Mouse (Mus musculus): ENCODE measurements around the gene Gpr83. TPM values are rescaled to one million over a fixed set of nuclear protein-coding genes. Genes with fewer than 3 reads are reported as not detected.

Gpr83 gene
- polyA plus RNA-seq, 1 experiment from 2014 or later, result 0.65 TPM

- H3K4me1 ChIP-seq (replicated peaks), result peaks cover 15% of the 10 kb centered on the region; the same call in 1 of the 2 replicates
- 84% methylated on average over 7 of the region's 7 CpGs for WGBS
- no peak overlapping the region for H3K27ac ChIP-seq
- H3K36me3 ChIP-seq, result no peaks in the 10 kb centered on the region
- no peaks in the 10 kb centered on the region for H3K27me3 ChIP-seq (ENCODE audit: insufficient read depth, poor library complexity, severe bottlenecking)
- DNase-seq (ENCODE audit: low spot score), result no peak
- no peak overlapping the region for H3K4me3 ChIP-seq
- H3K9me3 ChIP-seq, result no peaks in the 10 kb centered on the region
Measured at GRCm38 (mm10) chr9:14895237-14895835, 35.3 kb downstream of the Gpr83 start.

- no peak overlapping the region for H3K4me3 ChIP-seq
- no peak for DNase-seq (ENCODE audit: low spot score)
- H3K27me3 ChIP-seq (ENCODE audit: insufficient read depth, poor library complexity, severe bottlenecking), result no peaks in the 10 kb centered on the region
- 0 out of 2 replicates have a peak, but pooled peaks cover 4% of the 10 kb centered on the region for H3K4me1 ChIP-seq (replicated peaks)
- H3K27ac ChIP-seq, result no peak overlapping the region
- no peaks in the 10 kb centered on the region for H3K9me3 ChIP-seq
- H3K36me3 ChIP-seq, result no peaks in the 10 kb centered on the region
- WGBS, result 88% methylated on average over 3 of the region's 3 CpGs
Measured at GRCm38 (mm10) chr9:14897102-14897501, 37.1 kb downstream of the Gpr83 start.

GRCm38 (mm10) chr9:14901757-14902156 lies 41.7 kb downstream of the Gpr83 start:
- H3K27me3 ChIP-seq (ENCODE audit: insufficient read depth, poor library complexity, severe bottlenecking), result no peaks in the 10 kb centered on the region
- DNase-seq (ENCODE audit: low spot score), result no peak
- WGBS, result 72% methylated on average over 7 of the region's 7 CpGs
- no peak overlapping the region; the same call in 1 of the 2 replicates for H3K27ac ChIP-seq
- no peaks in the 10 kb centered on the region for H3K9me3 ChIP-seq
- no peak overlapping the region for H3K4me3 ChIP-seq
- no peaks in the 10 kb centered on the region for H3K36me3 ChIP-seq
- peaks cover 32% of the 10 kb centered on the region for H3K4me1 ChIP-seq (replicated peaks)

GRCm38 (mm10) chr9:14902416-14902815 lies 42.4 kb downstream of the Gpr83 start:
- H3K9me3 ChIP-seq, result no peaks in the 10 kb centered on the region
- DNase-seq (ENCODE audit: low spot score), result no peak
- peaks cover 32% of the 10 kb centered on the region for H3K4me1 ChIP-seq (replicated peaks)
- 90% methylated on average over 2 of the region's 2 CpGs for WGBS
- H3K27ac ChIP-seq, result peak overlapping the region; percentile 23; the same call in 1 of the 2 replicates
- H3K4me3 ChIP-seq, result no peak overlapping the region
- no peaks in the 10 kb centered on the region for H3K36me3 ChIP-seq
- H3K27me3 ChIP-seq (ENCODE audit: insufficient read depth, poor library complexity, severe bottlenecking), result no peaks in the 10 kb centered on the region

- no peak for DNase-seq (ENCODE audit: low spot score)
- 86% methylated on average over 3 of the region's 3 CpGs for WGBS
- Histone ChIP-seq H3K36me3 (no peaks in the 10 kb centered on the region), H3K27ac (no peak overlapping the region), H3K9me3 (no peaks in the 10 kb centered on the region), H3K4me1 (replicated peaks) (peaks cover 36% of the 10 kb centered on the region), H3K27me3 (ENCODE audit: insufficient read depth, poor library complexity, severe bottlenecking) (no peaks in the 10 kb centered on the region), H3K4me3 (no peak overlapping the region)
Measured at GRCm38 (mm10) chr9:14903006-14903405, 43.0 kb downstream of the Gpr83 start.

- peaks cover 36% of the 10 kb centered on the region for H3K4me1 ChIP-seq (replicated peaks)
- DNase-seq (ENCODE audit: low spot score), result no peak
- 35% methylated on average over 11 of the region's 11 CpGs for WGBS
Measured at GRCm38 (mm10) chr9:14903581-14904378, 43.8 kb downstream of the Gpr83 start, which contains the start of gene Izumo1r. Izumo1r (minus strand) TSS chr9:14903949.

GRCm38 (mm10) chr9:14904741-14905475 lies 44.9 kb downstream of the Gpr83 start:
- Histone ChIP-seq H3K4me1 (replicated peaks) (peaks cover 38% of the 10 kb centered on the region), H3K4me3 (no peak overlapping the region), H3K9me3 (no peaks in the 10 kb centered on the region), H3K36me3 (no peaks in the 10 kb centered on the region), H3K27ac (no peak overlapping the region), H3K27me3 (ENCODE audit: insufficient read depth, poor library complexity, severe bottlenecking) (no peaks in the 10 kb centered on the region)
- no peak for DNase-seq (ENCODE audit: low spot score)
- WGBS, result 51% methylated on average over 9 of the region's 9 CpGs

More at GRCm38 (mm10) chr9:14903581-14904378, 43.8 kb downstream of the Gpr83 start, which contains the start of gene Izumo1r:
- no peaks in the 10 kb centered on the region for H3K27me3 ChIP-seq (ENCODE audit: insufficient read depth, poor library complexity, severe bottlenecking)
- H3K4me3 ChIP-seq, result no peak within 1 kb of the TSS
- no peaks in the 10 kb centered on the region for H3K9me3 ChIP-seq
- H3K36me3 ChIP-seq, result no peaks in the 10 kb centered on the region
- peak within 1 kb of the TSS; percentile 59 for H3K27ac ChIP-seq

- no peak for DNase-seq (ENCODE audit: low spot score)
- 77% methylated on average over 3 of the region's 3 CpGs for WGBS
- Histone ChIP-seq H3K27ac (no peak overlapping the region), H3K9me3 (no peaks in the 10 kb centered on the region), H3K4me1 (replicated peaks) (peaks cover 40% of the 10 kb centered on the region), H3K27me3 (ENCODE audit: insufficient read depth, poor library complexity, severe bottlenecking) (no peaks in the 10 kb centered on the region), H3K36me3 (no peaks in the 10 kb centered on the region), H3K4me3 (no peak overlapping the region)
Measured at GRCm38 (mm10) chr9:14905956-14906355, 45.9 kb downstream of the Gpr83 start.

GRCm38 (mm10) chr9:14907816-14908415 lies 47.9 kb downstream of the Gpr83 start:
- H3K36me3 ChIP-seq, result no peaks in the 10 kb centered on the region
- peaks cover 37% of the 10 kb centered on the region for H3K4me1 ChIP-seq (replicated peaks)
- no peaks in the 10 kb centered on the region for H3K27me3 ChIP-seq (ENCODE audit: insufficient read depth, poor library complexity, severe bottlenecking)
- no peaks in the 10 kb centered on the region for H3K9me3 ChIP-seq
- no peak overlapping the region for H3K27ac ChIP-seq
- no peak overlapping the region for H3K4me3 ChIP-seq
- DNase-seq (ENCODE audit: low spot score), result no peak
- 76% methylated on average over 7 of the region's 7 CpGs for WGBS

- Histone ChIP-seq H3K27ac (no peak overlapping the region), H3K27me3 (ENCODE audit: insufficient read depth, poor library complexity, severe bottlenecking) (no peaks in the 10 kb centered on the region), H3K4me3 (no peak overlapping the region), H3K4me1 (replicated peaks) (peaks cover 17% of the 10 kb centered on the region), H3K9me3 (0 out of 2 replicates have a peak, but pooled peaks cover 3% of the 10 kb centered on the region), H3K36me3 (no peaks in the 10 kb centered on the region)
- DNase-seq (ENCODE audit: low spot score), result no peak
- WGBS, result 30% methylated on average over 5 of the region's 5 CpGs
Measured at GRCm38 (mm10) chr9:14909981-14910380, 50.0 kb downstream of the Gpr83 start.

- Histone ChIP-seq H3K9me3 (0 out of 2 replicates have a peak, but pooled peaks cover 3% of the 10 kb centered on the region), H3K27ac (no peak overlapping the region), H3K4me3 (no peak overlapping the region), H3K36me3 (no peaks in the 10 kb centered on the region), H3K27me3 (ENCODE audit: insufficient read depth, poor library complexity, severe bottlenecking) (no peaks in the 10 kb centered on the region), H3K4me1 (replicated peaks) (peaks cover 8% of the 10 kb centered on the region; the same call in 1 of the 2 replicates)
- no peak for DNase-seq (ENCODE audit: low spot score)
- 87% methylated on average over 2 of the region's 2 CpGs for WGBS
Measured at GRCm38 (mm10) chr9:14912037-14912436, 52.0 kb downstream of the Gpr83 start.

GRCm38 (mm10) chr9:14917661-14918060 lies 57.7 kb downstream of the Gpr83 start:
- H3K4me1 ChIP-seq (replicated peaks), result peaks cover 9% of the 10 kb centered on the region; the same call in 1 of the 2 replicates
- no peaks in the 10 kb centered on the region for H3K27me3 ChIP-seq (ENCODE audit: insufficient read depth, poor library complexity, severe bottlenecking)
- no peak overlapping the region for H3K27ac ChIP-seq
- DNase-seq (ENCODE audit: low spot score), result no peak
- H3K4me3 ChIP-seq, result no peak overlapping the region
- WGBS, result 98% methylated on average over 2 of the region's 2 CpGs
- H3K36me3 ChIP-seq, result no peaks in the 10 kb centered on the region
- H3K9me3 ChIP-seq, result 0 out of 2 replicates have a peak, but pooled peaks cover 3% of the 10 kb centered on the region
